Mouse (Mus musculus): ENCODE measurements around the gene Adgrl3.

Adgrl3 gene

DNA sequence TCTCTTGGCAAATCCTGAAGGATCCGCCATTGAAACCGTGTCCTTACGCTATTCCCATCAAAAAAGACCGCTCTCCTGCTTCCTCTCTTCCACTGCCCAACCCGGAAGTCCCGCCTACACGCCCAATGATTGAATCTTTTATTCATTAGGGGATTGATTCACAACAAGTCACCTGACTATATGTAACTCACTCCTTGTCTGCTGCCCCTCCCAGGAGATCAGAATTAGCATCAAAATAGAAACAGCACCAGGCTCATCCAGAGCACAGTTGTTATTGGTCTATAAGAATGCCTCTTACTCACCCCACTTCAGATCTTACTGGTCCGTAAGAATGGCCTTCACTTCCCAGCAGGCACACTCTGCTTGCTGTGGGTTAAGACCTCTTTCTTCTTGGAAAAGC lies 536.1 kb downstream of the Adgrl3 start:
- DNase-seq (ENCODE audit: low read depth, low spot score): no peak

DNA sequence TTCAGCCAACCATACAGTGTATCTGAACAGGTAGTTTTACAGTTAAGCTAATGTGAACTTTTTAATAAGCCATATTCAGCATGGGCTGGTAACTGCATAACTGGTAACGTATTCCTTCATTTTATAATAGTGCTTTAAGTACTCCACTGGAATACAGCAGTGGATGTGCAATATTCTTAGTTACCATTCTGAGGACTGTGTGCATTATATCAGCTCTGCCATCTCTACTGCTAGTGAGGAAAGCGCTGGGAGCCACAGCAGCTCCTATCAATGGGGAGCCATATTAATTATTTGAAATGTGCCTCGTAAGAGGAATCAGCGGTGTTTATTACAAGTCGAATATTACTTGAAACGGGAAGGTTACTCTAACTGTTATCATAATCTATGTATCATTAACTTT lies 539.0 kb downstream of the Adgrl3 start:
- no peak for DNase-seq (ENCODE audit: low read depth, low spot score)

DNA sequence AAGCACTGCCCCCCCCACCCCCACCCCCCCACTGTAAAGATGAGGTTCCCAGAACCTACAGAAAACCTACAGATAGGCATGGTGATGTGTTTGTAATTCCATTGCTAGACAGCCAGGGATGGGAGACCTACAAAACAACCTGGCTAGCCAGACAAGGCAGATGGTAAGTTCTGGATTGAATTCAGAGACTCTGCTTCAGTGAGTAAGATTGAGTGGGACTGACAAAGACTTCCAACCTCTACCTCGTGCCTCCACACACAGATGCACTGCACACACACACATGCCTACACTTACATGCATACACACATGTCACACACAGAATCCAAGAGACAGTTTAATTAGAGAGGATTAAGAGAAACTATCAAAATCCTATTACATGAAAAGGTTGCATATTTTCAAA lies 544.4 kb downstream of the Adgrl3 start:
- DNase-seq (ENCODE audit: low read depth, low spot score): no peak

DNA sequence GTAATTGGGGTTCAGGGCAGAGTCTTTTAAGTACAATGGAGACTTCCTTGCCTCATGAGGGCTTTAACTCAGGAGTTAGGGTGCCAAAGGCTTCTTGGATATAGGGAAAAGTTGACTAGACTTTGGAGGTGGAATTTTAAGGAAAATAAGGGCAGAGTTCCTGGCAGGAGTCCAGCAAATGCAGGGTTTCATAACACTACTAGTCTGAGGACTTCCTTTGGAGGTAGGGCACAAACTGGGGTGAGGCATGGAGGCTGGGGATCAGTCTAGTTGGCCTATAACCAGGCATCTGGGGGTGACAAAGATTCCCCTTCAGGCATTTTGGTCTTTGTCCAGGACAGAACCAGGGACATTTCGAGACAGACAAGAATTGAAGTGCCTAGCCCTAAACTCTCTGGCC lies 546.6 kb downstream of the Adgrl3 start:
- DNase-seq (ENCODE audit: low read depth, low spot score): no peak

DNA sequence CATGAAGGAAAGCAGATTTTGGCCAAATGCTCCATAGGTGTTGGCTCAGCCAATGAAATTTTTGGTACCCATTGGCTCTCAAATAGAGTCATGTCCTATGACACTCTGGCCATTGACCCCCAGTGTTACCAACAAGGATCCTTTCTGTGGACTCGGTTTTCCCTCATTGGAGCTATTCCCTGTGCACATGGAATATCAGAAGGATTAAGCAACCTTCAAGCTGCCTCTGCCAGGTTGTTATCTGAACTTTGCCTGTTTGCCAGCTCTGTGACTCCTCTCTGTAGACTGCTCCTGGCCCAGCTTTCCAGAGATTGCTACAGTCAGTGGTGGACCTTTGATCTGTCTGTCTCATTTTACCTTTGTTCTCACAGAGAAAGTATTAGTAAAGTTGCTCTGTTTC lies 548.8 kb downstream of the Adgrl3 start:
- DNase-seq (ENCODE audit: low read depth, low spot score): no peak

DNA sequence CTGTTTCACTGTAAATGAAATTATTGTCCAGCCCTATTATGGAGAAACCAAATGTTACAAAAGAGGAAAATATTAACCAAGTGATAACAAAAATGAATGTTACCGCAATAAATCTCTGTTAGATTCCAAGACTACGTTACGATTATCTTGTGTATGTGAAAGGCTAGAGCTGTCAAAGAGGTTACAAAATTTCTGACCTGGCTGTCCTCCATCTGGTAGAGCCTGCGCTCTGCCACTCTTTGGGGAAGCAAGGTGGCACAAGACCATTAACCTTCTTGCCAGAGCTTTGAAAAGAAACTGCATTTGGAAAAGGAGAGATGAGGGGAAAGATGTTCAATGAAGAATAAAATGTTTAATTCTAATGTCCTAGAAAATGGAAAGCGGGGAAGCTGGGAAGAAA lies 562.9 kb downstream of the Adgrl3 start:
- DNase-seq (ENCODE audit: low read depth, low spot score): no peak

DNA sequence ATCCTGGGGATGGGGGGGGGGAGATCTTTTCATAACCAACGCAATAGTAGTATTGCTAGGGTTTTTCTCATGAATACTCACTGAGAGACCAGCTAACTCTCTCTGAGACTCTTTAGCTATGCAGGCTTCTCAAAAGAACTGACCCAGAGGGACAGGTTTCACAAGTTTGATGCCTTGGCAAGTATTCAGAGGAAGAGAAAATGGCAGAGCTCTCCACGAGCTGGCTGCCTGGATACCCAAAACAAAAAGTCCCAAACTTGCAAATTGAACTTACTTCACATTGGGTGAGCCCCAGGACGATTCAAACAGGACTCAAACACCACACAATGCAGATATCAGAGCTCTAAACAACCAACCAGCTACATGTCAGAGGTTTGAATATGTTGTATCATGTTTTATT lies 563.5 kb downstream of the Adgrl3 start:
- DNase-seq (ENCODE audit: low read depth, low spot score): no peak

DNA sequence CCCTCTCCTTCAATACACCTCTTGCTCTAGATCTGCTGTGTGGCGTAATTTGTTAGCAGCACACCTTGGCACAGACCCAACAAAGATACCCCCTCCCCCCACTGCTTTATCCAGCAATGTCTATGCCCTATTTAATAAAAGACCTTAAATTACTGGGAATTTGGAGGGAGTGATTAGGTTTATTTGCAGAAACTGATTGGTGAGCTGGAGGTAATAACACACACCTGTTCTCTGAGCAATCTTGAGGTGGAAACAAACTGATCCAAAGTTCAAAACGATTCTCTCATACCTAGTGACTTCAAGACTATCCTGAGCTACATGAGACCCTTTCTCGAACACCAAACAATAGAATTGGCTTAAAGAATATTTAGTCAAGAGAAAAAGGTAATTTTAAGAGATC lies 565.0 kb downstream of the Adgrl3 start:
- DNase-seq (ENCODE audit: low read depth, low spot score): no peak

DNA sequence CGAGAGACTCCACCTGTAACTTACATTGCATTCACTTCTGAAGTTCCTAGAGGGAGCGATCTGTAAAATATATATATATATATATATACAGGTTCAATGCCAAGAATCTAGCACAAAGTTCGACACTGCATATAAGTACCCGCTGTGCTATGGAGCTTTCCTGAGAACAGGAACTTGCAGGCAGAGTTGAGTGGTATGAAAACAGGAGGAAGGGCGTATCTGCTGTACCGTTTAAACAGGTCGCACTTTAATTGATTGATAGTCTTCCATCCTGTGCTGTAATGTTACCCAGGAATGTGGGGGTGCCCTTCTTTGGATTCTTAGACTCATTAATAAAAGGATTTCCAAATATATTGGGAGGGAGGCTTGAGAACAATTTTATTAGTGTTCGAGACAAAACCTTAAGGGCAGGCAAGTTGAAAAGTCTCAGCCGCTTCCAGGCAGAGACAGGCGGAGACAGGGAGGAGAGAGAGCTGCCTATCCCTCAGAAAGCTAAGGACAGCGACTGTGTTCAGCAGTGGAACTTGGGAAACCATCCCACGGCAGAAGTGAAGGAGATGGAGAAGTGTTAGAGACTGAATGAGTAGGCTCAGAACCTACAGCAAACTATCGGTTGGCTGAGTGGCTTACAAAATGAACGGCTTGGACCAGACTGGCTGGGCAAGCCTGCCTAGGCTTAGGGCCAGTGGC lies 570.2 kb downstream of the Adgrl3 start:
- no peak for DNase-seq (ENCODE audit: low read depth, low spot score)

DNA sequence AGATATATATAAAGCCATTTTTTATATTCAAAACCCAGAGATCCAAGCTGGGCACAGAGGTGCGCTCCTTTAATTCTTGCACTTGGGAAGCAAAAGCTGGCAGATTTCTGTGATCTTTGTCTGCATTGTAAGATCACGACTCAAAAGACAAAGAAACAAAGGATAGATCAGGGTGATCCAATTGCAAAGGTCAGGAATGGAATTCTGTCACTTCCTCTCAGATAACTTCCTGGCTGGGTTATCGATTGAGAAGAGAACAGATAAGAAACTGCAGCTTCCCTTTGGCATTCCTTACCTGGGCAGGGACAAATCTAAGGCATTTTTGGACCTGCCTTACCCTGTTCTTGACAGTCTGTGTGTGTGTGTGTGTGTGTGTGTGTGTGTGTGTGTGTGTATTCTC lies 571.5 kb downstream of the Adgrl3 start:
- DNase-seq (ENCODE audit: low read depth, low spot score): no peak

DNA sequence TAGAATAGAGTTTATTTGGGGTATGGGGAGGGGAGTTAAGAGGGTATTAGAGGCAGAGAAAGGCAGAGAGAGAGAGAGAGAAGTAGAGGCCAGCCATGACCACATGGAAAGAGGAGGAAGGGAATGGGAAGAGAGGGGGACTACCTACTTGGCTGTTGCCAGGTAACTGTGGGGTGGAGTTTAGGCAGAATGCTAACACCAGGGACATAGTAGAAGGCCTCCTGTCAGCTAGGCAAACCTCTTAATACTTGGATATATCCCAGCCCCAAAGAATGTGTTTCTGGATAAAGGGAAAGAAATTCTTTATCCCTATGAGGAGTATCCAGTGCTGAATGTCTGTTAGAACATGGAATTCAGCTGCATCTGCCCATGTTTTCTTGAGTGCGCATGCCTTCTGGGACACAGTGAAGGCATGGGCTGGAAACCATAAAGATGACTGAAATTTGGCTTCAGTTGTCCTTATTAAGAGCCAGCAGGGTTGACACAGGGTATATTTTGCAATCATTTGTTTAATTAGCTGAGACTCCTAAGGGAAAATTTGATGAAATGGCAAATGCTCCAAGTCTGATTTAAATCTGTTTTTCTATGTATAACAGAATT lies 573.6 kb downstream of the Adgrl3 start:
- DNase-seq (ENCODE audit: low read depth, low spot score): no peak

DNA sequence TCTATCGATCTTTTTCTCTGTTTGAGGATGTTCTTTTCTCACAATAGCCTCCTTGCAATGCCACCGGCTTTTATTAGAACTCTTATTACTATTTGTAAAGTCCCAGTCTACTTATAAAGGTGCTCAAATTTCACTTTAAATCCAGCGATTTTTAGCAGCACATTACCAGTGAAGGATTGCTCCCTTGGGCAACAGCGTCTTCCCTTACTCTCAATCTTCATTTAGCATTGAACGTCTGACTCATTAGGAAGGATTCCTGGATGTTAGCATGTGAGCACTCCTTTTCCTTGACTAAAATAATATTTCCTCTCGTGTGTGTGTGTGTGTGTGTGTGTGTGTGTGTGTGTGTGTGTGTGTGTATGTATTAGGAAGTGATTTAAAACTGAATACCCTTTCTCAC lies 578.1 kb downstream of the Adgrl3 start:
- no peak for DNase-seq (ENCODE audit: low read depth, low spot score)

DNA sequence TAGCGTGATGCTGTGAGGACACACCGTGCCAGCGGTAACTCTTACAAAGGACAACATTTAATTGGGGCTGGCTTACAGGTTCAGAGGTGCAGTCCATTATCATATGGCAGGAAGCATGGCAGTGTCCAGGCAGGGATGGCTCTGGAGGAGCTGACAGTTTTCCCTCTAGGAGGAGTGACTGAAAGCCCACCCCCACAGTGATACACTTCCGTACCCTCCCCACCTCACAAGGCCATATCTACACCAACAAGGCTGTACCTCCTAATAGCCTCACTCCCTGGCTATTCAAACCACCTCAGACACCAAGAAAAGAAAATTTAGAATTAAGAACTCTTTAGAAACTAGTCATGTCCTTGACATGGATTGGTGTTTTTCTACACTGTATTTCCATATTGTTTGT lies 583.0 kb downstream of the Adgrl3 start:
- no peak for DNase-seq (ENCODE audit: low read depth, low spot score)

DNA sequence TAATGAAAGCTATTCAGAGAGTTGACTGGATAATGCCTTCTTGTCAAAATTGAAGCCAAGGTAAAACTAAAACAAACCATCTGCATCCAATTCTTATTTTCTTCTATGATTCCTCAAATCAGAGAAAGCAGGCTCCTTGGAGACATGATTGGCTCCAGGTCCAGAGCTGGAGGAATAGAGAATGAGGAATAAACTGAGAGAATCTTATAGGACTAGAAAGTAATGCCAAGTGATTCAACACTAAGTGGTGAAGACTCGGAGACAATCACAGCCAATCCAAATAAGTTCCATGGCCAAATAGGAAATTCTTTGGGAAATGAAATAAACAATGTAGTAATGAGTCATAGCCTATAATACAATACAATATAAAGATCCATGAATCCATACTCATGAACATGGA lies 585.7 kb downstream of the Adgrl3 start:
- DNase-seq (ENCODE audit: low read depth, low spot score): no peak

DNA sequence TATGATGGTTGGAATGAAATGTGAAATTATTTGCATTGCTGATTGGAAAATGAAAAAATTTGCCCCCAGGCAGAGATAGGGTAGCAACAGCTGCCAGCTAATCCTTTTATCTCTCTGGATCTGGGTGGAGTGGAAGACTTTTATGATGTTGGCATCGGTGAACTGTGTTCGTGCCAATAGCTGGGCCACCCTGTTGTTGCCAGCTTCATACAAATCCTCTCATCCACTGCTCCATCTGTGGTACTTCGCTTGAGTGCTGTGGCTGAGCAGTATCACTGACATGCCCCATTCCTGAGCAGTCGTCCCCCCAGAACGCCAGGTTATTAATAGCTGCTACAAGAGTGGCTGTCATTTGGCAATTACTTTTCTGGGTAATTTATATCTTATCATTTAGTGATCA lies 590.3 kb downstream of the Adgrl3 start:
- no peak for DNase-seq (ENCODE audit: low read depth, low spot score)

DNA sequence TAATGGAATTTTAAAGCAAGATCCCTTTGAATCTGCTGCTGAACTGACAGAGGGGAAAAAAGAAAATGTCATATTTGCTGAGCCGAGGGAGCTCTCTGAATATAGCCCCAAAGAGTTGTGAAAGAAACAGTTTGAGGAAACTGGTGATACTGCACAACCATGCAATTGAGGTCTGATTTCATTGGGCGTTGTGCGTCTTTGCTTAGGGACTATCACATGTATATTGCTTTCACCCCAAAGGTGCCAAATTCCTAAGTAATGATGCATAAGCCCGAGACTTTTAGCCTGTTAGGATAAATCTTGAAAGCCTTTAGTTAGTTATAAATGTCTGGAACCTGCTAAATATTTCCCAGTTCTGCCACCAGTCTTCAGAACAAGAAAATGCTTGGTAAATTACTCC lies 594.7 kb downstream of the Adgrl3 start:
- DNase-seq (ENCODE audit: low read depth, low spot score): no peak

DNA sequence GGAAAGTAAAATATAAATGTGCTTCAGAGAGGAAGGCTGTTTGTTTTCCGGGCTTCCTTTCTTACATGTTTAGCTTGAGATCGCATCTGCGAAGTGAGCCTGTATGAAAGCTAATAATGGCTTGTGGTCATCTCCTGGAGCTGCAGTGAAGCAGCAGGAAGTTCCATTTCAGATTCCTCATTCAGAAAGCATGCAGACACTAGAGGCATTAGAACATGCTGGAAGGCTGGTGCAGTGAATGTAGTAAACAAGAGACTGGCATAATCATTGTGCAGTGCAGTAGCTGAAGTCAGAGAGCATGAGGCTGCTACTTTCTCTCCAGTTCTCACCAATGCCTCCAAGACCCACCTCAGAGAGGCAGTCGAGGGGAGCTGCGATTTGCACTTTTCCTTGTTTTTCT lies 601.2 kb downstream of the Adgrl3 start:
- no peak for DNase-seq (ENCODE audit: low read depth, low spot score)

DNA sequence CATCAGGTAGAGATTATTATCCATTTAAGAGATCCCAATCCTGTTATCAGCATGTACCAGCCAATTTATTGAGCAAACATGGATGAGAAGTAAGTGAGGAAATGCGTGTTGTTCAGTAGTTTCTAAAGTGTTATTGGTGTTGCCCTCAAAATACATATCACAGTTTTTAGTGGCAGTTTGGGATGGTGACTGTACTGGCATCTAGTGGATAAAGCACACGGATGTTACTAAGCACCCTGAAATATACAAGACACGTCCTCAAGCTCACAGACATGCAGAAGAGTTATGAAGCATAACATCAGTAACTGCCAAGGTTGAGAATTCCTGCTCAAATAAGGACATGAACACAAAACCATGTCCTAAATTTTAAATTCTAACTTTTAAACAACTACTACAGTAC lies 601.8 kb downstream of the Adgrl3 start:
- DNase-seq (ENCODE audit: low read depth, low spot score): no peak

DNA sequence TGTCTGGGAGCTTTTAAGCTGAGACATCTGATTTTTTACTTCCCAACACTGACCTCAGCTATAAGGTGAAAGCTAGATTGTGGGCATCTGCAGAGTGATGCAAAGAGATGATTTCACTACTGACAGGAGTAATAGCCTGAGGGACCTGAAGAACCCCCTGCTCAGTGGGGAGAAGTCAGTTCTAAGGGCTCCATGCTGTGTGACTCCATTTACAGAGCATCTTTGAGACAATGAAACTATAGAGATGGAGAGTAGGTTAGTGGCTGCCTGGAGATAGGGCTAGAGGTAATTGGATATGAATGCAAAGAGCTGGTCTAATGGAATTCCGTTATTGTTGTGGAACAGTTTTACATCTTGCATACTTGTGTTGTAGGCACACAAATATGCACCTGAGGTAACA lies 603.9 kb downstream of the Adgrl3 start:
- no peak for DNase-seq (ENCODE audit: low read depth, low spot score)

DNA sequence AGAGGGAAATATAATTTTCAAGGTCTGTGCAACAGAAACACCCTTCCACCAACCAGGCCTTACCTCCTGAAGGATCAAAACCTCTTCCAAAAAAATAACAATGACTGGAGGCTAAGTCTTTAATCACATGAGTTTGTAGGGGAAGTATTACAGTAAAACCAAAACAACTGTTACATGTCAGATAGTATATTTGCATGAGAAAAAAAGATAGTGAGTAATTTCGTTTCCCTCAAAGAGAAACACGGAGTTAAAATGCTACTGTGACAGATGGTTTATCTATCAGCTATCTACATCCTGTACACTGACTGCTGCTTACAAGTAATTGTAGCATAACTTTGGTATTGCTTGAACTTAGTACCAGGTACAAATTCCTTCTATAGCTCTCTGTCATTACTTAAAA lies 616.2 kb downstream of the Adgrl3 start:
- DNase-seq (ENCODE audit: low read depth, low spot score): no peak

DNA sequence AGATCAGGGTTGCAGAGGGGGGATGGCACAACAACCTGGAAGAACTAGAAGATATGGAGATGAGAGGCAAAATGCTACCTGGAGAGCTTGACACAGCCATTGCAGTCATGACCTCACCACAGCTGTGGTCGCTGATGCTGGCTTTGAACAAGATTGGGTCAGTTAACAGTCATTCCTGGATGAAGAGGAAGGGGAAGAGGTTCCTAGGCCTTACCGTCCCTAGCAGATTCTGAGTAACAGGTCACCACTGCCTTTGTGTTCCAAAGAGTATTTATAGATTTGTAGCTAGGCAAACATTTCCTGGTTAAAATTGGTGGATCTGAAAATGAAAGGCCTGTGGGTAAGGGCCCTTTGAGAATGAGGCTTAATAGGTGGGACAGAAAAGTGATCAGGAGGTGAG lies 618.5 kb downstream of the Adgrl3 start:
- no peak for DNase-seq (ENCODE audit: low read depth, low spot score)

DNA sequence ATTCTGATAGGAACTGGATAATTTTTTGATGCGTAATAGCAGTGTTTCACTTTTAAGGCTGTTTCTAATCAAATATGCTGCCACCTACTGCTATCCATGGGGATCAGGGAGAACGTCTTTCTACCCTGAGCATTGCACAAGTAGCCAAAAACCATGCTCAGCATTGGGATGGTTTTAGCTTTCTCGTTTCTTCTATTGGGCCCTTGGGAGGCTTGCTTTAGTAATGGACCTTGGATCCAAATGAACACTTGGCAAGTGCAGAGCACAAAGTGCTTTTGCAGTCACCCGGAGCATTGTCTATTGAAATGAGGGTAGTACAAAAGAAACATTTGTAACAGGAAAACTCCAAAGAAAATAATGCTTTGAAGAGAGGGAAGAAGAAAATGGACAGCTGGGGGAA lies 620.2 kb downstream of the Adgrl3 start:
- no peak for DNase-seq (ENCODE audit: low read depth, low spot score)

DNA sequence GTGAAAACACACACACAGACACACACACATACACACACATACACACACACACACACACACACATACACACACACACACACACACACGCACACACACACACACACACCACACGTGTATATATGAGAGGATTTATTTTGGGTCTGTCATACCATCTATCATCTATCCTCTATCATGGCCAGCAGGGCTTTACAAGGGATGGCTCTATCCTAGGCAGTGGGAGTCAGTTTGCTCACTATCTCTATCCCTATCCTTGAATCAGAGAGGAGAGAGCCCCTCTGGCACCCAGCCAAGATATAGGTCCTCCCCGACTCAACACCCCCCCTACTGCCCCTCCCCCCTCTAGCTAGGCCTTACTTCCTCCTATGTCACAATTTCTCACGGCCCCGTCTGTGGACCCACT lies 625.6 kb downstream of the Adgrl3 start:
- no peak for DNase-seq (ENCODE audit: low read depth, low spot score)

DNA sequence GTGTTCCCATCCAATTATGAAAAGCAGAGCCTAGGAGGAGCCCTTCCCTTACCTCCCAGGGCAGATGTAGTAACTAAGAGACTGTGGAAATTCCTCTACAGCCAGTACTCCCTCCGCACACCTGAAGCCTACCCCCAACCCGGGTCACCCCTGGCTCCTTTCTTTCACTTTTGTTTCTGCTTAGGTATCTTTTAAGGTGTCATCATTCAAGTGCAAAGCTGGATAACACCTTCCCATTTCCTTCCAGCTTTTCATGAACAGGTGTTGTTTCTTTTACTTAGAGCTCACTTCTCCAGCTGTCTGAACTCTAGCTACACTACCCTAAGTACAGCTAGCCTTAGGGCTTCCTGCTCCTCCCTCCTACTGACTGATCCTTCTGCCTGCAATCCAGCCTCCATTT lies 634.0 kb downstream of the Adgrl3 start:
- no peak for DNase-seq (ENCODE audit: low read depth, low spot score)
